Mouse (Mus musculus) C2C12 (cell line): ENCODE data around the gene Adpgk. TPM values are rescaled to one million over a fixed set of nuclear protein-coding genes. Genes with fewer than 3 reads are reported as not detected.

Experiments
- H3K27me3 ChIP-seq: one replicate; pipeline ENCODE4 v1.6.1; 2011; ENCODE audit not compliant: control insufficient read depth, insufficient read depth, insufficient read length
- H3K36me3 ChIP-seq: one replicate; pipeline ENCODE4 v1.6.1; 2011; ENCODE audit not compliant: control insufficient read depth, insufficient read depth
- H3K4me3 ChIP-seq: one replicate; pipeline ENCODE4 v1.5.1; 2011; ENCODE audit warnings: mild to moderate bottlenecking, control low read depth; ENCODE audit not compliant: poor library complexity, insufficient read depth, severe bottlenecking
- H3K79me2 ChIP-seq: one replicate; pipeline ENCODE4 v1.6.1; 2011; ENCODE audit not compliant: control insufficient read depth, insufficient read depth
- H3K79me3 ChIP-seq: one replicate; pipeline ENCODE4 v1.6.1; 2011; ENCODE audit warnings: low read depth, control low read depth
- H3ac ChIP-seq: one replicate; pipeline ENCODE3; 2011; ENCODE audit warnings: low read depth; ENCODE audit not compliant: control insufficient read depth, insufficient read length
- CEBPB ChIP-seq: IDR thresholded peaks from one replicate; pipeline ENCODE4 v1.6.1; 2011; ENCODE audit warnings: low read depth, mild to moderate bottlenecking, control low read depth, moderate library complexity
- CTCF ChIP-seq: IDR thresholded peaks from one replicate; pipeline ENCODE4 v1.5.1; 2011; ENCODE audit not compliant: control insufficient read depth, insufficient read depth, insufficient read length
- FOSL1 ChIP-seq: IDR thresholded peaks from one replicate; pipeline ENCODE4 v1.8.0; 2011; ENCODE audit warnings: mild to moderate bottlenecking, low read length; ENCODE audit not compliant: poor library complexity, insufficient read depth, severe bottlenecking
- MAX ChIP-seq: IDR thresholded peaks from one replicate; pipeline ENCODE4 v1.6.1; 2011; ENCODE audit warnings: mild to moderate bottlenecking, control low read depth
- MYOD1 ChIP-seq: IDR thresholded peaks from one replicate; pipeline ENCODE4 v1.6.1; 2011; ENCODE audit warnings: low read depth; ENCODE audit not compliant: control insufficient read depth, insufficient read length
- MYOG ChIP-seq: IDR thresholded peaks from one replicate; pipeline ENCODE4 v1.6.1; 2011; ENCODE audit not compliant: control insufficient read depth, insufficient read length; ENCODE audit errors: extremely low read depth
- USF1 ChIP-seq: IDR thresholded peaks from one replicate; pipeline ENCODE4 v1.6.1; 2011; ENCODE audit warnings: low read depth, mild to moderate bottlenecking, control low read depth, moderate library complexity
- polyA plus RNA-seq: library from polyadenylated mRNA; unstranded; fragments of >200 nt; fragmentation: generic; extraction: Trizol; gene quantifications from one replicate; pipeline ENCODE4 v1.2.1, GENCODE M21; 2012; ENCODE audit warnings: missing spikeins

The Adpgk gene
- polyA plus RNA-seq, 1 experiment = 28.7 TPM

DNA sequence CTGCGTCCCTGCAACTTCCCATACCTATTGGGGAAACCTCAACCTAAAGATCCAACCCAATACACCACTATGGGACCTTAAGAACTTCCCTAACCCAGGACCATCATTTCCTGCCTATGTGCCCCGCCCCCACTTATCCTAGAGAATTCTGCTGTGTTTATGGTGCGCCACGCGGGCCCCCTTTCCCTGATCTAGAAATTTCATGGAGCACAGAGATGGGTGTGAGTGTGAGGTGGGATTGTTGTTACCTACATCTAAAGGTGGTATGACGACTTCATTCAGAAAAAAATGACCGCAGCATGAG is 8.7 kb upstream of the Adpgk start:
- H3K36me3 ChIP-seq = no peaks in the 10 kb centered on the region
- H3K4me3 ChIP-seq = no peak overlapping the region
- H3K79me2 ChIP-seq = no peaks in the 10 kb centered on the region
- H3K79me3 ChIP-seq = no peaks in the 10 kb centered on the region
- no peak for TF ChIP-seq MAX
- no peak for TF ChIP-seq MYOD1
- no peak for TF ChIP-seq CTCF
- no peak overlapping the region for H3ac ChIP-seq
- H3K27me3 ChIP-seq = no peaks in the 10 kb centered on the region

DNA sequence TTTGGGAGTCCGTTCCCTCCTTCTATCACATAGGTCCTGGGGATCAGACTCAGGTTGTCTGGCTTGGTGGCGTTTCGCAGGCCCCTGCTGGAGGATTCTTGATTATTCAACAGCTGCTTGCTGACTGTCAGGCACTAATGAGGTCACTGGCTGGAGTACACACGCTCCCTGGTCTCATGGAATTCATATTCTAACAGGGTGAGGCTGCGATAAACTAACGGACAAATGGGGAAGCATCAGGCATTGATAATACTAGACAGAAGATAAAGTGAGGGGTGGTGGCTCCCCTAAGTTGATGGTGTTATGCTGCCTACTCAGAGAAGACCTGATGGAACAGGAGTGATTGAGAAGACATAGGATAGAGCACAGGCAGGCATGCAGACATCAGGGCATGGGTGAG is 5.7 kb upstream of the Adpgk start:
- Histone ChIP-seq H3K4me3 (no peak overlapping the region), H3K27me3 (no peaks in the 10 kb centered on the region), H3K79me3 (no peaks in the 10 kb centered on the region), H3ac (no peak overlapping the region), H3K79me2 (no peaks in the 10 kb centered on the region), H3K36me3 (no peaks in the 10 kb centered on the region)
- TF ChIP-seq MYOG (no peak), CEBPB (no peak), CTCF (no peak), FOSL1 (no peak), MAX (no peak), USF1 (no peak), MYOD1 (no peak)

DNA sequence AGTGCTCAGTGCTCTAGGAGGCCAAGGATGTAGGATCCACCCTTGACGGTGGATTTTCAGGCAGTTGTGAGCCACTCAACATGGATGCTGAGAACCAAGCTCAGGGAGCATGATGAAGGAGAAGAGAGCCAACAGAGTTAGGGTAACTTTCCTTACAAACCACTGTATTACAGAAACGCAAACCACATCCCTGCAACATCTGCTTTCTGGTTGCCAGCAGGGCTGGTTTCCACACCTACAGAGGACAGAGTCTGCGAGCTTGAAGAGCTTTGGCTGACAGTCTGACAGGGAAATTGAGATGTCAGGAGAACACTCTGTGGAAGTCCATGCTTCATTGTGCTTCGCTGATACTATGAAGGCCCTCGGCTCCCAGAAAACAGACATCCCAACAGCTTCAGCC is 3.3 kb upstream of the Adpgk start:
- TF ChIP-seq MYOD1 = no peak
- no peak for TF ChIP-seq CTCF
- TF ChIP-seq MAX = no peak
- no peak for TF ChIP-seq MYOG
- TF ChIP-seq CEBPB = no peak
- TF ChIP-seq FOSL1 = no peak
- no peak for TF ChIP-seq USF1
- no peaks in the 10 kb centered on the region for H3K36me3 ChIP-seq
- peaks cover 16% of the 10 kb centered on the region for H3K79me2 ChIP-seq
- H3ac ChIP-seq = no peak overlapping the region
- no peaks in the 10 kb centered on the region for H3K27me3 ChIP-seq
- H3K4me3 ChIP-seq = no peak overlapping the region
- peaks cover 13% of the 10 kb centered on the region for H3K79me3 ChIP-seq

DNA sequence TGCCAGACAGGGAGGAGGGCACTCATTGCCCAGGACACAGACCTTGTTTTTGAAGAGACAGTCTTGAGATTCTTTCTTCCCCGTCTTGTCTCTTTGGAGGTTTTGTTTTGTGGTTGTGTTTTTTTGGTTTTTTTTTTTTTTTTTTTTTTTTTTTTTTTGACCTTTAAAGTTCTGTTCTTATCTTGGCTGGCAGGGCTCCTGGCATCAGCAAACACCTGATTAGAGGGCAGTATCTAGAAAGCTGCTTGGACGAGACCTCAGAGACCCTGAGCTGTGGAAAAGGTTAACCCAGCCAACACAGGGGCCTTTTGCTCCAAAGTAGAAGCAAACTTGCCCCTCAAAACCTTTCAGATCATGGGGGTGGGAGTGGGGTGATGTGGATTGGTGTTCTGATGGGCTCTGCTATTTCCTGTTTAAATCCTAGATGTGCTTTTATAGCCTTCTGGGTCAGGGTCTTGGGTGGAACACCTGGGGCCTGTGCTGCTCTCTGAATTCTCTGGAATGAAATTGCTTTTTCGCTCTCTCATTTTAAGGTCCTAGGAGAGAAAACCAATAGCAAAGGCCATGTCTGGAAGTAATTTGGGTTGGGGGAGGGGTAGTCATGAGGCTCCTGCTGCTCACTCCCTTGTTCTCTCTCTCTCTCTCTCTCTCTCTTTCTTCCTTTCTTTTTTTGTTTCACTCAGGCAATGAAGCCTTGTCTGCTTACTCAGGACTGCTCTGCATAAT is 2.5 kb upstream of the Adpgk start:
- Histone ChIP-seq H3K79me3 (peaks cover 13% of the 10 kb centered on the region), H3K79me2 (peaks cover 21% of the 10 kb centered on the region), H3K27me3 (no peaks in the 10 kb centered on the region), H3K4me3 (no peak overlapping the region), H3K36me3 (no peaks in the 10 kb centered on the region), H3ac (no peak overlapping the region)
- TF ChIP-seq MAX (no peak), MYOD1 (no peak), FOSL1 (no peak), MYOG (no peak), CEBPB (no peak), CTCF (no peak), USF1 (no peak)

DNA sequence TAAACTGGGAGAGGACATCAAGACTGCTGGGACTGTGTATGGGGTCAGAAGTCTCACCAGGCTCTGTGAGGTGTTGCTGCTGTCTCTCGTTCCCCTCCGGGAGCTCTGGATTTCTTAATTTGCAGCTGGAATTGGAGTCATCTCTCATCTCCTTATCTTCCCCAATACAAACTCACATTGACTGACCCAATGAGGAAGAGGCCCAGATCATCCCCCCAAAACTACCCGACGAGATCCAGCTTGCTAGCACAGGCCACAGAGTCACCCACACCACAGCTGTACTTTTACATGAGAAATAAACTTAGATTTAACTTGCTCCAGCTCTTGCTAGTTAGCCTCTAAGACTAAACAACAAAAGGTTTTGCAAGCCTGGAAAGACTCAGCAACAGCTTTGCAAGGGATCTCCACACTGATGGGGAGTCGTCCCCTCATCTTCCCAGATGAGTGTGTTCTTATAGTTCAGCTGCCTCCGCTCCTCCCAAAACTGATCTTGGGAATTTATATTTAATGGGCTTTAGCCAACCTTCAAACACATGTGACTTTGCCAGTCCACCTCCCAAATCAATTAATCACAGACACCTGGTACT is 1.7 kb upstream of the Adpgk start:
- no peaks in the 10 kb centered on the region for H3K36me3 ChIP-seq
- peaks cover 29% of the 10 kb centered on the region for H3K79me2 ChIP-seq
- H3K27me3 ChIP-seq = no peaks in the 10 kb centered on the region
- no peak for TF ChIP-seq MYOD1
- no peak for TF ChIP-seq MAX
- no peak for TF ChIP-seq CEBPB
- no peak for TF ChIP-seq FOSL1
- TF ChIP-seq USF1 = no peak
- no peak for TF ChIP-seq MYOG
- no peak for TF ChIP-seq CTCF
- peaks cover 18% of the 10 kb centered on the region for H3K79me3 ChIP-seq
- H3K4me3 ChIP-seq = no peak overlapping the region
- no peak overlapping the region for H3ac ChIP-seq

DNA sequence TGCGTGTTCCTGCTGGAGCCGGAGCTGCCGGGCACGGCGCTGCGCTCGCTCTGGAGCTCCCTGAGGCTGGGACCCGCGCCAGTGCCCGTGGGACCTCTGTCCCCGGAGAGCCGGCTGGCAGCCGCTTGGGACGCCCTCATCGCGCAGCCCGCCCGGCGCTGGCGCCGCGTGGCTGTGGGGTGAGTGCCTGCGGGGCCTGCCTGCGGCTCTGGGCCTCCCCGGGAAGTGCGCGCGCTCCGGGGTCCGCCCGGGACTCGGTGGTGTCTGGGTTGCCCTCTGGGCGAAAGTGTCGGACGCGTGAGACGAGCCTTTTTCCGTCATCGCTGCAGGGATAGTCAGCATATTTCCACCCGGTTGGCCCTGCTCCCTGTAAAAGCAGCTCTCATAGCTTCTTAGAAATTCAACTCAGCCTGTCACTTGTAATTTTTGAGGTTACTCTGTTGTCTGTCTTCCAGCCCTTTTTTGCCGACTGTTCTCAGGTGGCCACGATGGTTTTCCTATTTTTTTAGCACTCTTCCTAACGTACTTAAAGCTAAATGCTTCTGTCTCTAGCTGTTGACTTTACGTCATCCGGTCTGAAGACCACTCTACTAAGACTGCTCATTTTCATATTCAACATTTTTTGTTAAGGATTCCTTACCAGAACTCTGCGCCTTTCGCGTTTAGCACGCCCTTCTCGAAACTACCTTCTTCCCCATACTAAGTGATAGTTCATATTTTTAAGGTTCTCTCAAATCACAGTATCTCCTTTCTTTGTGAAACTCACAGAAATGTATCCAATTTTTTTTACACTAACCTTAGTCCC is 532 bp downstream of the Adpgk start:
- Histone ChIP-seq H3K36me3 (no peaks in the 10 kb centered on the region), H3K4me3 (peak overlapping the region; percentile 66), H3K79me3 (peaks cover 22% of the 10 kb centered on the region), H3K27me3 (no peaks in the 10 kb centered on the region), H3ac (peak overlapping the region; percentile 74), H3K79me2 (peaks cover 38% of the 10 kb centered on the region)
- no peak for TF ChIP-seq MAX
- no peak for TF ChIP-seq CEBPB
- no peak for TF ChIP-seq USF1
- no peak for TF ChIP-seq MYOD1
- TF ChIP-seq MYOG = no peak
- no peak for TF ChIP-seq CTCF
- no peak for TF ChIP-seq FOSL1
